9 mouse cellular contexts compared by ENCODE assay signal in genomic region chr7:27259771-27260170, GRCm38 (mm10). TPM values are rescaled to one million over a fixed set of nuclear protein-coding genes. Genes with fewer than 3 reads are reported as not detected.
A peak's percentile ranks its signal among the peaks of the same experiment; 100 is the strongest.
DNase-seq lines count a peak whose midpoint lies in the region; ATAC-seq and TF ChIP-seq lines count a peak whose summit lies in the region.
"Had no signal": no experiment of that assay in that cellular context is flagged by ENCODE, and none has a peak within 500 bp of the region (broad histone marks: within the 10 kb centered on the region; RNA-seq: fewer than 3 reads in every experiment).

No protein-coding gene starts in this region.

- peak overlapping the region; percentile 86 for H3K4me3 ChIP-seq in heart, embryonic 11.5 days (ENCODE audit: low read depth, low read length)
- peak overlapping the region; percentile 92 for H3K4me3 ChIP-seq in embryonic facial prominence, embryonic 10.5 days
- H3K4me3 ChIP-seq in limb, embryonic 10.5 days, result peak overlapping the region; percentile 87
- peak overlapping the region; percentile 69 for H3K4me3 ChIP-seq in small intestine, adult 2 months (ENCODE audit: low read depth, low read length)

- no peak for TF ChIP-seq POLR2A in small intestine, adult 2 months (IDR thresholded peaks at IDR 0.05; ENCODE audit: low read depth, low read length)

- ATAC-seq in heart, embryonic 11.5 days (replicated peaks; ENCODE audit: insufficient number of reproducible peaks, low FRiP score, low TSS enrichment), result no peak

- 42% methylated on average over 5 of the region's 5 CpGs for WGBS in heart, embryonic 11.5 days (ENCODE audit: insufficient replicate concordance)
- 41% methylated on average over 5 of the region's 5 CpGs for WGBS in embryonic facial prominence, embryonic 10.5 days
- 57% methylated on average over 5 of the region's 5 CpGs for WGBS in limb, embryonic 10.5 days
- 39% methylated on average over 5 of the region's 5 CpGs for WGBS in small intestine, adult 2 months

- no peaks in the 10 kb centered on the region for H3K27me3 ChIP-seq in heart, embryonic 11.5 days (ENCODE audit: control insufficient read depth, insufficient read depth, low read length)
- peaks cover 9% of the 10 kb centered on the region for H3K27me3 ChIP-seq in embryonic facial prominence, embryonic 10.5 days (replicated peaks; ENCODE audit: low read depth, poor library complexity, severe bottlenecking)
- peaks cover 17% of the 10 kb centered on the region; the same call in 1 of the 2 replicates for H3K27me3 ChIP-seq in limb, embryonic 10.5 days (ENCODE audit: low read depth, poor library complexity, severe bottlenecking)
- no peaks in the 10 kb centered on the region for H3K27me3 ChIP-seq in small intestine, adult 2 months (ENCODE audit: control insufficient read depth, insufficient read depth, low read length)

- H3K9me3 ChIP-seq in heart, embryonic 11.5 days (replicated peaks; ENCODE audit: control insufficient read depth, low read length), result no peaks in the 10 kb centered on the region
- H3K9me3 ChIP-seq in embryonic facial prominence, embryonic 10.5 days, result no peaks in the 10 kb centered on the region
- no peaks in the 10 kb centered on the region for H3K9me3 ChIP-seq in limb, embryonic 10.5 days (replicated peaks)

- H3K36me3 ChIP-seq in heart, embryonic 11.5 days (ENCODE audit: control insufficient read depth, insufficient read depth, low read length), result peaks cover 3% of the 10 kb centered on the region; the same call in 1 of the 2 replicates
- H3K36me3 ChIP-seq in embryonic facial prominence, embryonic 10.5 days (replicated peaks), result peaks cover 31% of the 10 kb centered on the region
- H3K36me3 ChIP-seq in limb, embryonic 10.5 days, result peaks cover 31% of the 10 kb centered on the region
- H3K36me3 ChIP-seq in small intestine, adult 2 months (ENCODE audit: control insufficient read depth, insufficient read depth, low read length), result no peaks in the 10 kb centered on the region

- no peak for DNase-seq in heart, postnatal 10 days
- peak; percentile 55 for DNase-seq in 3134 (ENCODE audit: extremely low read depth, insufficient read length, low spot score)
- DNase-seq in embryonic facial prominence, embryonic 10.5 days (ENCODE audit: low spot score), result peak; percentile 28
- no peak for DNase-seq in limb, embryonic 10.5 days (ENCODE audit: low spot score)
- no peak for DNase-seq in adrenal gland, postnatal 4 days (ENCODE audit: low spot score in 2 of 2)
- no peak for DNase-seq in B cell, adult 2 months

- peaks cover 21% of the 10 kb centered on the region for H3K4me1 ChIP-seq in heart, embryonic 11.5 days (ENCODE audit: control insufficient read depth, insufficient read depth, low read length)
- peaks cover 52% of the 10 kb centered on the region for H3K4me1 ChIP-seq in embryonic facial prominence, embryonic 10.5 days
- peaks cover 40% of the 10 kb centered on the region for H3K4me1 ChIP-seq in limb, embryonic 10.5 days
- H3K4me1 ChIP-seq in small intestine, adult 2 months (ENCODE audit: control insufficient read depth, insufficient read depth, insufficient read length, low read length), result peaks cover 18% of the 10 kb centered on the region

- peak overlapping the region; percentile 86 for H3K9ac ChIP-seq in heart, embryonic 11.5 days (ENCODE audit: low read depth, low read length)

- no peak overlapping the region for H3K27ac ChIP-seq in heart, embryonic 11.5 days (ENCODE audit: low read depth, low read length)
- H3K27ac ChIP-seq in embryonic facial prominence, embryonic 10.5 days (replicated peaks), result peak overlapping the region; percentile 91
- H3K27ac ChIP-seq in limb, embryonic 10.5 days, result peak overlapping the region; percentile 94
- no peak overlapping the region for H3K27ac ChIP-seq in small intestine, adult 2 months (ENCODE audit: insufficient read depth, low read depth, low read length)
- H3K27ac ChIP-seq: macrophage had no signal

- TF ChIP-seq CTCF in small intestine, adult 2 months (IDR thresholded peaks at IDR 0.05; ENCODE audit: extremely low read depth, insufficient read length, insufficient replicate concordance, low read depth, low read length), result no peak

- peak overlapping the region; percentile 93 for H3K4me2 ChIP-seq in heart, embryonic 11.5 days

- intact Hi-C loops in heart, postnatal 10 days (cut with DNase I), result no loop called here

RNA-seq across cellular contexts. Expression of gene Numbl, which starts 1.5 kb away (rescaled TPM):
- polyA plus RNA-seq in heart, embryonic 11.5 days (2014; fragmentation: Nextera tagmentation; extraction: Ambion mirVana), result 3.4 and 4.6 TPM in 2 replicates
- total RNA-seq in heart, postnatal 10 days (2021), result 10 to 100 TPM; 10.7 to 13.8 TPM
- polyA plus RNA-seq in embryonic facial prominence, embryonic 10.5 days (2016; fragmentation: Nextera tagmentation; extraction: Ambion mirVana), result 14.8 and 15.0 TPM in 2 replicates
- 7.9 and 10.4 TPM in 2 replicates for polyA plus RNA-seq in limb, embryonic 10.5 days (2016; fragmentation: Nextera tagmentation; extraction: Ambion mirVana)
- polyA plus RNA-seq in small intestine, adult 2 months (2012; rRNA removed), result 8.3 and 9.0 TPM in 2 replicates
- 10 to 100 TPM; 21.0 to 21.1 TPM for total RNA-seq in adrenal gland, postnatal 4 days (2021)

RNA-seq across cellular contexts. Expression of gene Coq8b, which starts 26.9 kb away (rescaled TPM):
- 9.1 and 10.6 TPM in 2 replicates for polyA plus RNA-seq in heart, embryonic 11.5 days (2014; fragmentation: Nextera tagmentation; extraction: Ambion mirVana)
- 10 to 100 TPM; 12.8 TPM for total RNA-seq in heart, postnatal 10 days (2021)
- 18.4 and 18.7 TPM in 2 replicates for polyA plus RNA-seq in embryonic facial prominence, embryonic 10.5 days (2016; fragmentation: Nextera tagmentation; extraction: Ambion mirVana)
- polyA plus RNA-seq in limb, embryonic 10.5 days (2016; fragmentation: Nextera tagmentation; extraction: Ambion mirVana), result 16.3 and 16.4 TPM in 2 replicates
- polyA plus RNA-seq in small intestine, adult 2 months (2012; rRNA removed), result 34.7 and 60.7 TPM in 2 replicates
- 10 to 100 TPM; 37.1 to 42.0 TPM for total RNA-seq in adrenal gland, postnatal 4 days (2021)

RNA-seq across cellular contexts. Expression of gene Itpkc, which starts 31.3 kb away (rescaled TPM):
- 2.8 and 3.2 TPM in 2 replicates for polyA plus RNA-seq in heart, embryonic 11.5 days (2014; fragmentation: Nextera tagmentation; extraction: Ambion mirVana)
- 1 to 10 TPM; 4.2 to 4.5 TPM for total RNA-seq in heart, postnatal 10 days (2021)
- polyA plus RNA-seq in embryonic facial prominence, embryonic 10.5 days (2016; fragmentation: Nextera tagmentation; extraction: Ambion mirVana), result 5.1 and 5.6 TPM in 2 replicates
- polyA plus RNA-seq in limb, embryonic 10.5 days (2016; fragmentation: Nextera tagmentation; extraction: Ambion mirVana), result 7.2 and 7.9 TPM in 2 replicates
- 15.3 and 44.6 TPM in 2 replicates for polyA plus RNA-seq in small intestine, adult 2 months (2012; rRNA removed)
- 10 to 100 TPM; 12.7 to 14.4 TPM for total RNA-seq in adrenal gland, postnatal 4 days (2021)

Comparison
In these comparisons a context has a peak if more than half of its experiments do, and no peak if none do; other contexts are left out.
1. H3K27ac ChIP-seq: peak in embryonic facial prominence, embryonic 10.5 days (single experiment) and limb, embryonic 10.5 days (single experiment); none in heart, embryonic 11.5 days (single experiment) and small intestine, adult 2 months (single experiment).
2. DNase-seq: peak in 3134 (single experiment) and embryonic facial prominence, embryonic 10.5 days (single experiment); none in heart, postnatal 10 days (0 of 2), limb, embryonic 10.5 days (single experiment), adrenal gland, postnatal 4 days (0 of 2) and B cell, adult 2 months (0 of 2).
3. Peak in every context shown above with its lines, with median percentiles within 50 percentile points of each other: H3K4me3 ChIP-seq.